Mouse (Mus musculus) embryonic fibroblast, embryonic 13.5 days (primary cell): ENCODE results near the gene Eif3g. TPM values are rescaled to one million over a fixed set of nuclear protein-coding genes. Genes with fewer than 3 reads are reported as not detected.

Source experiments
- H3K27ac ChIP-seq: 2 replicates; pipeline ENCODE4 v1.5.1; 2012; ENCODE audit warnings: low read length, control low read depth, inconsistent platforms; ENCODE audit not compliant: insufficient read depth
- H3K4me1 ChIP-seq: 2 replicates; pipeline ENCODE4 v1.6.1; 2011; ENCODE audit warnings: low read length; ENCODE audit not compliant: control insufficient read depth, insufficient read depth
- H3K4me3 ChIP-seq: 2 replicates; pipeline ENCODE4 v1.5.1; 2011; ENCODE audit warnings: mild to moderate bottlenecking, control low read depth, low read length; ENCODE audit not compliant: insufficient read depth
- CTCF ChIP-seq: IDR thresholded peaks from 2 replicates; pipeline ENCODE4 v1.5.1; 2011; ENCODE audit warnings: mild to moderate bottlenecking, control low read depth, low read length, moderate library complexity, borderline replicate concordance; ENCODE audit not compliant: insufficient read depth
- POLR2A ChIP-seq: IDR thresholded peaks from 2 replicates; pipeline ENCODE4 v1.6.1; 2011; ENCODE audit warnings: low read depth, mild to moderate bottlenecking, control low read depth, low read length, moderate library complexity
- polyA plus RNA-seq: library from polyadenylated mRNA; stranded (reverse); fragments of >200 nt; gene quantifications from 2 replicates; pipeline ENCODE4 v1.2.4, GENCODE M21; 2011; ENCODE audit warnings: low read depth; ENCODE audit not compliant: missing spikeins, insufficient read length

The Eif3g gene
- polyA plus RNA-seq, 1 experiment: 107 TPM

DNA sequence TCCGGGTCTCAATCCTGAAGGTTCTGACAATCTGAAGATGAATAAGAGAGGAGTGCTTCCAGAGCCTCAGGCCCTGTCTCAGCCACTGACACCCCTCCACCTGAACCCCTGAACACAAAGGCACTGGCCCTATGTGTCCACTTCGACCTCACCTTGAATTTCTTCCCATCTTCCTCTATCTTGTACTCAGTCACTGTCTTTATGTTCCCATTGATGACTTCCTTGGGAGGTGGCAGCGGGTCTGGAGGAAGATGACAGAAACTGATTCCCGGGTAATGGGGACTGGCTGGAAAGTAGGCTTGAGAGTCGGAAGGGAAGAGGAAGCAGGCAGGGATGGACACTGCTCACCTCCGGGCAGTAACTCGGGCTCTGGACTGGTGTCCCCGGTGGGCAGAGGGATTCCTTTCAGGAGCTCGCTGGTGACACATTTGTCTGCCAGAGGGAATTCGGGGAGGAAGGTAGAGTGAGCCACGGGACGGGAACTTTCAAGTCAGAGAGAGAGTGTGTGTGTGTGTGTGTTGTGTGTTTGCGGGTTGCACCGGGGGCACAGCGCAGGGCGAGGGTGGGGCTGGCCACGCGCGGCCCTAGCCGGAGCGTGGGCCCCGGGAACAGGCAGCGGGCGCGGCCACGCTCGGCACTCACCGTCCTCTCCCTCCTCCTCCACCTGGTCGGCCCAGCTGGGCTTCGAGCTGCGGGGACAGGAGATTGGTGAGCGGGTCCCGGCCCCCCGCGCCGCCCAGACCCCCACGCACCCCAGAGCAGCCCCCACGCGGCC is 500 bp downstream of the Eif3g start:
- H3K27ac ChIP-seq: no peak overlapping the region
- 0 out of 2 replicates have a peak, but pooled peaks cover 4% of the 10 kb centered on the region for H3K4me1 ChIP-seq
- peak overlapping the region; percentile 99 for H3K4me3 ChIP-seq
- TF ChIP-seq CTCF (no peak), POLR2A (no peak)

- Histone ChIP-seq H3K4me3 (no peak overlapping the region), H3K27ac (no peak overlapping the region), H3K4me1 (peaks cover 6% of the 10 kb centered on the region; the same call in 1 of the 2 replicates)
- TF ChIP-seq POLR2A (no peak), CTCF (no peak)
These were observed 3.0 kb downstream of the Eif3g start for GRCm38 (mm10) chr9:20895382-20895781.

DNA sequence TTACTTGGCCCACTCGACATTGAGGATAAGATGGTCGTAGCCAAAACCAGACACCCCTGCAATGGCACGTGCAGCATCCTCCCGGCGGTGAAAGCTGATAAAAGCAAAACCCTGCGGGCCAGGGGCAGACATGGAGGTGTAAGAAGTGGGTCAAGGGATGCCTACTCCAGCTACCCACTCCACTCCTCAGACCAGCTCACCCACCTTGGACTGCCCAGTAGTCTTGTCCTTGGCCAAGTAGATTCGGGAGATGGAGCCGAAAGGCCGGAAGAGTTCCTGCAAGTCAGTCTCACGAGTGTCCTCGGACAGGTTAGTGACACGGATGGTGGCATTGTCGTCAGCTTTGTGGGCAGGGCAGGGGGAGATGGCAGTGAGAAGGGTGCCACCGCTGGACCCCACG is 3.8 kb downstream of the Eif3g start:
- Histone ChIP-seq H3K27ac (no peak overlapping the region), H3K4me1 (peaks cover 13% of the 10 kb centered on the region), H3K4me3 (no peak overlapping the region)
- TF ChIP-seq POLR2A: no peak
- no peak for TF ChIP-seq CTCF

- TF ChIP-seq CTCF: no peak
- peak; percentile 26; the same call in 1 of the 2 replicates for TF ChIP-seq POLR2A
- no peak overlapping the region for H3K27ac ChIP-seq
- H3K4me1 ChIP-seq: peaks cover 14% of the 10 kb centered on the region
- no peak overlapping the region for H3K4me3 ChIP-seq
These were observed 4.7 kb downstream of the Eif3g start for GRCm38 (mm10) chr9:20893590-20894343.

- peaks cover 14% of the 10 kb centered on the region for H3K4me1 ChIP-seq
- peak; percentile 52; the same call in 1 of the 2 replicates for TF ChIP-seq POLR2A
- no peak for TF ChIP-seq CTCF
- H3K27ac ChIP-seq: no peak overlapping the region
- H3K4me3 ChIP-seq: no peak overlapping the region
These were observed 5.4 kb downstream of the Eif3g start for GRCm38 (mm10) chr9:20893069-20893468.

DNA sequence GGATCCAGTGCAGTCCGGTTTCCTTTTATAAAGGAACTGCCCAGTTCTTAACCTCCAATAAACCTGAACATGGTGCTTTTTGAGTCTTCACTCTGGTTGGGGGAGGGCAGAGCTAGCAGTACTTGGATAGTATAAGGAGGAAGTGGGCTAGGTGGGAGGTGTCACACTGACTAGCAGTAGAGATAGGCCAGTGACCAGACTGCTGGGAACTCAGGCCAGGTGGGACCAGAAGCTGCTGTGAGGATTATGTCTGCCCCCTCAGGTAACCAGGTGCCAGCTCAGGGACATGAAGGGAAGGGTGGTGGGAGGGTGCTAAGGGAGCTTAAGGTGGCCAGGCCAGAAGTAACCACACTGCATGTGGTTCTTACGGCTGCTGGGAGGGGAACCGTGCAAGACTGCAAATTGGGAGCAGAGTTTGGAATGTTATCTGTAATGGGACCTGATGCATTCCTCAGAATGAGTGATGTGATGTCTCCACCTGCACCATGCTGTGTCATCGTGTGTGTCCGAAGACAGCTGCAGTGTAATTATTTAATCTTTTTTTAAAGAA is 6.2 kb downstream of the Eif3g start:
- Histone ChIP-seq H3K27ac (no peak overlapping the region), H3K4me3 (no peak overlapping the region), H3K4me1 (peaks cover 14% of the 10 kb centered on the region)
- TF ChIP-seq CTCF (no peak), POLR2A (peak; percentile 47)

DNA sequence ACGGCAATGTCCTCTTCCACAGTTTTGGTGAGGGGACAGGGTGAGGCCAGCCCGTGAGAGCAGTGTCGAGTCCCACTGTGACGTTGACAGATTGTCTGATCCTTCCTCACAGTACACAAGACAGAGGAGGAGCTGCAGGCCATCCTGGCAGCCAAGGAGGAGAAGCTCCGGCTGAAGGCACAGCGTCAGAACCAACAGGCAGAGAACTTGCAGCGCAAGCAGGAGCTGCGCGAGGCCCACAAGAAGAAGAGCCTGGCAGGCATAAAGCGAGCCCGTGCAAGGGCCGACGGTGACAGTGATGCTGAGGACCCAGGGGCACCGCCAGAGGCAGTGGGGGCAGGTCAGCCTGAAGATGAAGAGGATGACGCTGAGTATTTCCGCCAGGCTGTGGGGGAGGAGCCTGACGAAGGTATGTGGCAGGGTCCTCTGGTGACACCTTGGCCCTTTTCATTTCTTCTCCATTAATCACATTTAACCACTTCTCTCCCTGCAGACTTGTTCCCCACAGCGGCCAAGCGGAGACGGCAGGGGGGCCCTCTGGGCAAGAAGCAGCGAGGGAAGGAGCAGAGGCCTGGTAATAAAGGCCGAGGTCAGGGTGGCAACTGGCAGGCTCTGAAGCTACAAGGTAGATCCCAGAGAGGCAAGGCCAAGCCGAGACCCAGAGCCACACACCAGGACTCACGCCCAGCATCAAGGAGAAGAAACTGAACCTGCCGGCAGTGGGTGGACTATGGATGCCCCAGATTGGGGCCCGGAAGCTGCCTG is 6.9 kb downstream of the Eif3g start:
- TF ChIP-seq CTCF (no peak), POLR2A (no peak)
- H3K4me3 ChIP-seq: no peak overlapping the region
- H3K27ac ChIP-seq: no peak overlapping the region
- peaks cover 10% of the 10 kb centered on the region for H3K4me1 ChIP-seq

DNA sequence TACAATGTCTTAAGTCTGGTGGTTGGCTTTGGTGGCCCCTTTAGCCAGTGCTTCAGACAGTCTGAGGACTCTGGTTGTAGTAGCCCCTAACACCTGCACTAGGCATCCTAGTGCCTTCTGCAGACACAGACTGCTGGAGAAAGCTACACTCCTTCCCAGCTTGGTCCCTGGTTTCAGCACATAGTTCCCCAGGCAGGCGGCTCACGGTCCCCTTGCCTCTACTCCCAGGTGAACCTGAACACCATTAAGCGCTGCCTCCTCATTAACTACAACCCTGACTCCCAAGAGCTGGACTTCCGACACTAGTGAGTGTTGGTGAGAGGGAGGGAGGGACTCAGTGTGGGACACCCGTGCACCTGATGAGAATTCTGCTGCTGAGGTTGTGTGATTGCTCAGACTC is 8.0 kb downstream of the Eif3g start:
- Histone ChIP-seq H3K4me1 (peaks cover 10% of the 10 kb centered on the region), H3K27ac (no peak overlapping the region), H3K4me3 (no peak overlapping the region)
- TF ChIP-seq CTCF: no peak
- no peak for TF ChIP-seq POLR2A

GRCm38 (mm10) chr9:20889185-20890141 is 9.0 kb downstream of the Eif3g start:
- peaks cover 10% of the 10 kb centered on the region for H3K4me1 ChIP-seq
- peak overlapping the region; percentile 87 for H3K4me3 ChIP-seq
- H3K27ac ChIP-seq: no peak overlapping the region
- TF ChIP-seq POLR2A (no peak), CTCF (no peak)
